Mouse (Mus musculus) fibroblast of lung, adult 2 months (primary cell): Measurements from ENCODE around the gene Aldh18a1.
A peak's percentile ranks its signal among the peaks of the same experiment; 100 is the strongest.
"Not testable (repeated sequence)": the region's sequence is repeated elsewhere in the genome, so short reads cannot be mapped to it uniquely, and the experiment has no call there.

Experiments used
- DNase-seq: peaks from one replicate; pipeline ENCODE4 v3.0.0-alpha.2; 2011; ENCODE audit warnings: low read depth

Aldh18a1 gene

GRCm38 (mm10) chr19:40586908-40587307, 1.4 kb downstream of the Aldh18a1 start:
- no peak for DNase-seq

DNA sequence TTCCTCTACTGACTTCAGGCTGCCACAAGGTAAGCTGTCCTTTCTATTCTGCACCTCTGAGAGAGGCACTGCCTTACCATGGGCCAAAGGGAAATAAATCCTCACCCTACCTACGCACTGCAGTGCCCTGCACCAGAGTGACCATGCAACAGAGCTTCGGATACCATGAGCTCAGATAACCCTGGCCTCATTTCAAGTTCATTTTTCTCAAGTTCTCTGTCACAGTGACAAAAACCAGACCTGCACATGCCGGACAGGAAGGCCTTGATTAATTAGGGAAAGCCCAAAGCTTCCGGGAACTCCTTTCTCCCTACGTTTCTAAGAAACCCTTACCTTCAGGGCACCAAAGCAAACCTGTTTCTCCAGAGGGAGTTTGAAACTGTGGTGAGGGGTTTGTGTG, 6.6 kb downstream of the Aldh18a1 start:
- DNase-seq: no peak

DNA sequence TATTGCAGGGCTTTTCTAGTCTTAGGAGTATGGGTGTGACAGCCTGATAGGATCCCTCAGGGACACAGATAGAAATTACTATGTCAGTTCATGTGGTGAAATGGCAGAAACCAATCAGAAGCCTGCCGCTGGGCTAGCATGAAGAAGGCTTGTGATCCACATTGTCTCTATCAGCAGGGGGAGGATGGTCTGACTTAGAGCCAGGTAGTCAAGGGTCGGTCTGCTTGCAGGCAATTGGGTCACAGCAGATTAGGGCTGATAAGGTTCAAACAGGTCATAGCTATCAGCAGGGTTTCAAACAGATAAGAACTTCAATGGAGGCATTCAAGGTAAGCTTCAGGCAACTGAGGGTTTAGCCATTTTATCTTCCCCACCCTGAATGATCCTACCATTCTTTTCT, 7.4 kb downstream of the Aldh18a1 start:
- DNase-seq: no peak

DNA sequence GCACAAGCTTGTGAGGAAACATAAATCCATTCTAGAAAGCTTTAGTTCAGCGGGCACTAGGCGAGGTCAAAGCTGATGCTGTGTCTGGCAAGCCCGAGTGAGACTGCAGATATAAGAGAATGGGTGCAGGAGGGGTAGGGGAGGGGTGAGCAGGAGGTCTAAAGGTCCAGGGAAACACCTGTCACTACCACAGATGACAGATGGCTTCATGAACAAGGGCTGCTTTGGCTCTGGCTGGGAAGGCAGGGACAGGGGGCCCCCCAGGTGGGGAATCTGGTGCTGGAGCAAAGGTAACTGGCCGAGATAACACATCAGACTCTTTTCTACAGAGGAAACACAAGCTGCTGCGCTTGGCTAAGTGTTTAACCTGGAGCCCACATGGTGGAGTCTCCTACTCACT, 12.8 kb downstream of the Aldh18a1 start:
- DNase-seq: no peak

DNA sequence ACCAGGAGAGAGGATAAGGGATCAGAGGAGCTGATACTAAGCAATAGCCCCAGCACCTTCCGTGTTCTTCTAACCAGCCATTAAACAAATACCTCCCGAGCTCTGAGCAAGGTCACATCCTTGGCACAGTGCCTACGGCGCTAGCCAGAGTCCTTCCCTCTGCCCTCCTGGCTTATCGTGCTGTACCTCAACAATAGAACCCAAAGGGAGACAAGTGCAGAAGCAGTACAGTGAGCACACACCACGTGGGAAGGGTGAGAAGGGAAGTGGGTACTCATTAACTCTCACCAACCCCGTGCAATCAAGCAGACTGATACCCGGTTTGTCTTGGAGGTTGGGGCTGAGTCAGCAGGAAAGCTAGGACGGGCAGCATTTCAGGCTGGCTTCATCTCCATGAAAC, 17.5 kb downstream of the Aldh18a1 start:
- no peak for DNase-seq

- no peak for DNase-seq
These were observed 20.6 kb downstream of the Aldh18a1 start for GRCm38 (mm10) chr19:40567616-40568015.

GRCm38 (mm10) chr19:40563880-40564645, 24.2 kb downstream of the Aldh18a1 start:
- no peak for DNase-seq

DNA sequence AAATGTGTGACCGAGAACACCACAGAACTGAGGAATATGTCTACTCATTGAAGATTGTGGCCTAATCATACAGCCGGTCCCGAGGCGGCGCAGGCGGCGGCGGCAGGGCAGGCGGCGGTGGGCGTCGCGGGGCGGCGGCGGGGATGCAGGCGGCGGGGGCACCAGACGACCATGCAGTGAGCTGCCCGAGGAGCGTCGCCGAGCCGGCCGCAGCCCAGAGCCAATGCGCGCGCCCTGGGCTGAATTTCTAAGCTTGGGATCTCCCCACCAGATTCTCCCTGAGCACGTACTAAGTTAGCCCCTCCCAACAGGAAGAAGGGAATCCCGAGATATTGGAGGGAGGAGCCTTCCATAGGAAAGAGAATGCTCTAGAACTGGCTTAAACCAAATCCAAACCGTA, 26.7 kb downstream of the Aldh18a1 start:
- not testable (repeated sequence) for DNase-seq

DNA sequence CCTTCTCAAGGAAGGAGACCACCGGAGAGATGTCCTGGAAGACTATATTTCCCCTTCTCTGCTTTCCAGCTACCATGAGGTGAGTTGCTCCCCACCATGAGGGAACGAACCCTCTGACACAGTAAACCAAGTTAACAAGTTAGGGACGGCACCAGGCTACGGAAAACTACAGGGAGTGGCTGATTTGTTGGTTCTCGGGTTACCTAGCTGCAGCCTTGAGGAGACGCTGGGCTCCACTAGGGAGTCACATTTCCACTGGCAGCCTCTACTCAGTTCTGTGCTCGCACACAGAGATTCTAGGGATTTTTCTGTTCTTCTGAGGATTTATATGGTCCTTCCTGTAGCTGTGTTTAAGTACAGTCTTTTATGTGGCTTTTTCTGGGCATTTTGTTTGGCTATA, 32.2 kb downstream of the Aldh18a1 start:
- DNase-seq: no peak

DNA sequence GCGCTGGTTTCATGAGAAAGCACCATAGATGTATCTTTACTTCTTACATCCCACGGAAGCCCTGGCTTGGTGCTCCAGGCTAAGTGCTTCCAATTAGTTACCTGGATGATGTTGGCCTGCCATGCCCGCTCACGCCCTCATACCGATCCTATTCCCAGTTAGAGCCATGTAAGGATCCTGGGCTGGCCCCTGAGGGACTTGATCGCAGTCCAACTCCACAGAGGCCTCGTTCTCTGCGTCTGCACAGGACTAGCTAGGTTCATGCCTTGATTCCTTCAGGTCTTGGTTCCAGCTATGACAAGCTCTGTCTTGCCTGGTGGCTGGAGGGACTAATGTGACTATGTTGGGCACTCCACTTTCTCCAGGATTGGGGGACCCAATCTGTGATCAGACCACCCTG, 33.1 kb downstream of the Aldh18a1 start:
- DNase-seq: no peak

DNA sequence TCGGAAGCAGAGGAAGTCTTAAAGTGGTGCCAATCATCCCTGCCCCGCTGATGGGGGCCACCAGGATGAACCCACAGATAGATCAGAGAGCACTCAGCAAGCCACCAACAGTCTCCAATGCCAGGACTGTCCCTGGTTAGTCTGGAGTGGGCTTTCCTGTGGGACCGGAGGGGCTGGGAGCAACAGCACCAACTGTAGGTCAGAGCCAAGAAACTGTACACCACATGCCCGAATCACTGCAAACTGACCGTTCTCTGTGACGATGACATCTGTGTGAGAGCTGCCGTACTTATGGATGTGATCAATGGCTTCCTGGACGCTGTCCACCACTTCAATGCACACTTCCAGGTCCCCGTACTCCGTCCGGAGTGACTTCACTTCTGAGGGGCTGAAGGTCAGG, 33.9 kb downstream of the Aldh18a1 start:
- DNase-seq: no peak

GRCm38 (mm10) chr19:40553849-40554248, 34.4 kb downstream of the Aldh18a1 start:
- no peak for DNase-seq

- no peak for DNase-seq
These were observed 35.1 kb downstream of the Aldh18a1 start for GRCm38 (mm10) chr19:40553014-40553789.

GRCm38 (mm10) chr19:40549516-40550135, 38.6 kb downstream of the Aldh18a1 start:
- no peak for DNase-seq

GRCm38 (mm10) chr19:40548796-40549515, 39.3 kb downstream of the Aldh18a1 start:
- no peak for DNase-seq

DNA sequence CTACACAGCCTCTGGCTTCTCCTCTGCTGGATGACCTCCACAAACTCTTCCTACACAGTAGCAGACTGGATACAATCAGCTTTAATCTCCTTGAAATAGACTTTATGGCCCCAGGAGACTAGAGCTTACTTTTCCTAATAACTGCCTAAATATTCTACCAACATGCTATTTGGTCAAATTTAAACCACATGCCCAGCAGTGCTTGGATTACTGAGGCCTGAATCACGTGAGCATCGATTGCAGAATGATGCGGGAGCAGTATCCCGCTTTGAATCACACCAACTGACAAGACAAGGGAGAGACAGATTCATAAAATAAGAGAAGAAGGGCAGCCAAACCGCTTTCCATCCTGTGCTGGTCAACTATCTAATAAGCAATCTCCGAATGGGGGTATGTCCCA, 39.9 kb downstream of the Aldh18a1 start:
- DNase-seq: no peak

DNA sequence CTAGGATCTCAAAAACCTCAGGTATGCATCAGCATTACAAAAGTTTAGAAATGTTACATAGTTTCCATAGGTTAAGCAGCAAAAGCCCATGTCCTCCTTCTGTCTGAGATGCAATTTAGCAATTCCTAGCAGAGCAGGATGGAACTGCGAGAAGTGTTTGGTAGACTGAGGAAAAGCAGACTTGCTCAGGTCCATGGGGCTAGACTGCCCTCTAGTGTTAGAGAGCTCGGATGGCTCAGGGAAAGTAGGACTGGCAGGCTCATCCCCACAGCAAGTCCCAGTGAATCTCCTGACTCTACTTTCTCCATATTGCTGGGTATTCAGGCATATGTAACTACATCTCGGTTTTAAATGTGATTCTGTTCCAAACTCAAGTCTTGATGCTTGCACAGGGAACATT, 43.4 kb downstream of the Aldh18a1 start:
- peak; percentile 41 for DNase-seq

GRCm38 (mm10) chr19:40542776-40543175, 45.5 kb downstream of the Aldh18a1 start:
- no peak for DNase-seq

DNA sequence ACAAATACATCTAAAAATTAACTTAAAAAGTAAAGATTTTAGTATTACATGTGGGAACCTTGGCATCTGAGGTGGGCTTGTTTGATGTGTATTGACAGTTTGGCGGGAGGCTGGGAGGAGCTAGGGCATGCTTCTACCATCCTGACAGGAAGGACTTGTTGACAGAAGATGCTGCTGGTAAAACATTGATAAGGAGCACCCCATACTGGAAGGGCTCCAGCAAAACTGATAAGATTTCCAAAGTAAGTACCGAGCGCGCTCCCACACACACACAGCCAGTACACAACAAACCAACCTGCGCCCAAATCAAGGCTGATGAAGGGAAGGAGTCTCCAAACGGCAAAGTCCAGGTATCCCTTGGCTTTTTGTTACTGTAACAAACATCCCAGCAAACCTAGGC, 51.7 kb downstream of the Aldh18a1 start:
- no peak for DNase-seq

DNA sequence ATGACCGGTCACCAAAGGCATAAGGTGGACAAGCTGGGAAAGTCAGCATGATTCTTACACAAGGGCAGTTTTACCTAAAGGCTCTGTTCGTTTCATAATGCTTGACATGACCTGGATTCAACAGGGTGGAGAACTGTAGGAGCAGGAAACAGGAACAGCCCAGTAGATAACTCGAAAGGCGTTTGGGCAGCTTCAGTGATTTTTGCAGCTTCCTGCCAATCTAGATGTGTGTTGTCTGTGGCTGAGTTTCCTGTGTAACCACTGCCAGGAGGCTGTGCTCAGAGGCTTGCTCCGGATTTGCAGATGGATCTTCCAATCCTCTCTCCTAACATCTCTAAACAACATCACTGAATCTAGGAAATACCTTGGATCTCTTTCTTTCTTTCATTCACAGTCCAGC, 55.7 kb downstream of the Aldh18a1 start:
- no peak for DNase-seq

GRCm38 (mm10) chr19:40530323-40530722, 57.9 kb downstream of the Aldh18a1 start:
- DNase-seq: no peak

DNA sequence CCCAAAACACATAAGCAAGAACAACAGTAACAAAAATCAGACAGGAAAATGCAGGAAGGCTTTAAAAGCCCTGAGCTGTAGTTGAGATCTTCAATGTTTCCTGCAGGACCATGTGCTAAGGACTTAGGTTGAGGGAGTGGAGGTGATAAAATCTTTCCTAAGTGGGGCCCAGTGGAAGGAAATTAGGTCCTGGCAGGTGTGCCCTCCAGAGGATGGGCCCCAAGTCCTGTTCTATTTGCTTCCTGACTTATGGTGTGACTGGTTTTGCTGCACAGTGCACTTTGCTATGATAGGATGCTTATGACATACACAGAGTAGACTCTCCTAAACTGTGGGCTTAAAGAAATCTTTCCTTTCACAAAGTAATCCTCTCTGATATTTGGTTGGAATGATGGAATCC, 60.0 kb downstream of the Aldh18a1 start:
- DNase-seq: no peak
